Mouse (Mus musculus) spleen, adult 10 weeks (tissue): Measurements from ENCODE around the gene Ces2b. TPM values are rescaled to one million over a fixed set of nuclear protein-coding genes. Genes with fewer than 3 reads are reported as not detected.

ENCODE experiments used
- polyA plus RNA-seq: library from polyadenylated mRNA; stranded (reverse); fragments of 350-450 nt; fragmentation: Illumina TruSeq; extraction: RNeasy Lipid Tissue Mini Kit (QIAGEN cat#74804); gene quantifications from one replicate; pipeline ENCODE4 v1.2.3, GENCODE M21; 2015; ENCODE audit warnings: low replicate concordance; ENCODE audit not compliant: insufficient read depth

Ces2b gene
- polyA plus RNA-seq: 0.08 TPM

DNA sequence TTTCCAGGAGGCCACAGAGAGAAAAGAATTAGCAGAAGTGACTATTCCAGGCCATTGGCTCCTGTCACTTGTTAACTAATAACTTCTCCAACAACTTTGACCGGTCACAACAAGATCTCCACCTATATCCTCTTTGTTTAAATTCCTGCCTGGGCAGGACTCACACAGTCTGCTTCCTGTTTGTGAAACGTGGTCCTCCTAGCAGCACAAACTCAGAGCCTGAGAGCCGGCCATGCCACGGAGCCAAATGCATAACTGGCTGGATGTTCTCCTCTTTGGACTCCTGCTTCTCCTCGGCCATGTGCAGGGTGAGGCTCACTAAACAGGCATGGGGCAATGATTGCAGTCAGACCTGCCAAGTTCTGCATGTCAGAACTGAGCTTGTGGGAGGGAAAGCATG, at the start of gene Ces2b:
TSS of gene Ces2b (plus strand) at position 133 of the 400 bp plus-strand sequence.

GRCm38 (mm10) chr8:104846831-104847230, 15.5 kb downstream of the Ces2b start, which contains the start of gene Ces2c:
TSS of gene Ces2c (plus strand) at chr8:104847068.

Other genes with a start within 250 kb of the Ces2b start
- 6.9 TPM for gene Pdp2, start 240.1 kb upstream of the Ces2b start, polyA plus RNA-seq
- gene Cdh16, start 207.2 kb upstream of the Ces2b start, polyA plus RNA-seq: not detected
- gene Rrad, start 200.2 kb upstream of the Ces2b start, polyA plus RNA-seq: 4.9 TPM
- gene Ciao2b, start 189.6 kb upstream of the Ces2b start, polyA plus RNA-seq: 21.5 TPM
- not detected for gene Ces2a, start 97.6 kb upstream of the Ces2b start, polyA plus RNA-seq
- 0.91 TPM for gene Ces2c, start 15.5 kb downstream of the Ces2b start, polyA plus RNA-seq
- 0.21 TPM for gene Ces2e, start 94.7 kb downstream of the Ces2b start, polyA plus RNA-seq
- not detected for gene Ces2f, start 115.8 kb downstream of the Ces2b start, polyA plus RNA-seq
- 8.7 TPM for gene Ces2g, start 130.1 kb downstream of the Ces2b start, polyA plus RNA-seq
- not detected for gene Ces2h, start 169.3 kb downstream of the Ces2b start, polyA plus RNA-seq
- not detected for gene Ces3a, start 217.0 kb downstream of the Ces2b start, polyA plus RNA-seq